Mouse (Mus musculus) CH12F3 (cell line): Measurements from ENCODE around the gene Bnip1.

Experiments used
- in situ Hi-C: fragments of 300-500 bp; cut with MboI; formaldehyde crosslinking; loops from 2 replicates; pipeline ENCODE4 v1.14.3; 2020; ENCODE audit warnings: low sequenced_read_pairs

Gene Bnip1

DNA sequence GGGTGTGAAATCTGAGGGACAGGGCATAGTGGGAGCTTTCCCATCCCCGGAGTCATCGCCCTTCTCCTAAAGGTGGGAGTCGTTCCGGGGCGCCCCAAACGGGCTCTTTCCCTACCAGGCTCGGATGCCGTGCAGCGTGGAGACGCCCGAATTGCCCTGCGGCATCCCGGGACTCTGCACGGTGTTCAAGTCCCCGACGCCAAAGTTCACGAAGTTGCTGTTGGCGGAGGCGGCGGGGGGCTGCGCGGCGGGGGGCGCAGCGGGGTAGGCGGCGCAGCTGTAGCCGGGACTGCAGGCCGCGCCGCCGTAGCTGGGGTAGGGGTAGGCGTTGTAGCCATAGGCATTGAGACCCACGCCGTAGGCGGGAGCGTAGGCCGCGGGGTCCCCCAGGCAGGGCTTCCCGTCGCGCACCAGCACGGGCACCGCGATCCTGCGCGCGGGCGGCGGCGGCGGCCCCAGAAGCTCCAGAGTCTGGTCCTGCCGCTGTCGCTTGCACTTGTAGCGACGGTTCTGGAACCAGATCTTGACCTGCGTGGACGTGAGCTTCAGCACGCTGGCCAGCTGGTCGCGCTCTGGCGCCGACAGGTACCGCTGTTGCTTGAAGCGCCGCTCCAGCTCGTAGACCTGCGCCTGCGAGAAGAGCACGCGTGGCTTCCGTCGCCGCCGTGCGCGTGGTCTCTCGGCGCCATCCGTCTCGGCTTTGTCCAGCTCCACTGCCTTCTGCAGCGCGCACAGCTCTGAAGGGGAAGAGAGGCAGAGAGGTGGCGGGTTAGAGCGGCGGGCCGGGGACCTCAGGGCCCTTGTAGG is 58.2 kb downstream of the Bnip1 start:
- in situ Hi-C loops: no loop called here

DNA sequence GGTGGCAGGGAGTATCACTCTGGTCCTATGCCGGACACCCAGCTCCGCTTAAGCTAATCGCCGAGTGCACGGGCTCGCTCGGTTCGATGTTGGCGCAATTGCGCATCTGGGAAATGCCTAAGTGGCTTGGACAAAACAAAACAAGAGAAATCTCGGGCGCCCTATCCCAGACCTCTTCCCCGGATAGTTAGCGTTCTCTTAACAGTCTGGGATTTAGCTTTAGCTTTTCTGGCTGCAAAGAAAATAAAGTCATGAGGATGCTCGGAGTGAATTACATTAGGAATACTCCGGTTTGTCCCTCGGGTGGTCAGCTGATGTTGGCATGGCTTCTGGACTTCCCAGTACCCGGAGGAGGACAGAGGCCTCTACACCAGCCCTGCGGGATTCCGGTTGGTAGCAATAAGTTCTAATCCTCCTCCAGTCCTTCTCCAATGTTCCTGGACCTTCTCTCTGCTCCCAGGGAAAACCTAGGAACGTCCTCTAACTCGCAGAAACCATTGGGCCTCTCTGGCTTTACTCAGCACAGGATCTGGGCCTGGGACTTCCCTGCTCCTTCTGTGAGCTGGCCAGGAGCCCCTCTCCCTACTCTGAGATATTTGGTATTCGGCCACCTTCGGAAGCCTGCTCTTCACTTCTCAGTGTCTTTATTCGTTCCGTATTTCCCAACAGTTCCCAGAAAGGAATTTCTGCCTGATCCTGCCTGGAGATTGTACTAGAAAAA is 59.0 kb downstream of the Bnip1 start:
- in situ Hi-C loops: no loop called here

DNA sequence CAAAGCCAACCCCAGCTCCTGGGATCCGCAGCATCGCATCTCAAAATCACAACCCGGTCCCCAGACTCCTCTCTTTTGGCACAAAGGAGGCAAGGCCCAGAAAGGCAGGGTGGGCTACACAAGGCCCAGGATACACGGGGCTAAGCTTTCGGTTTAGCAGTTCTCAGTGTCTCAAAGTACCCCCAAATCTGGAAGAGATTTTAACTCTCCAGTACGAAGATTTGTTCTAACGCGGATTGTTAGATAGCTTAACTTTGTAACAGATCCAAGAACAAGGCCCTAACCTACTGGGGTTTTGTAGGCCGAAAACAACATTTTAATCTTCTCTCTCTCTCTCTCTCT is 59.5 kb downstream of the Bnip1 start:
- in situ Hi-C loops: no loop called here

DNA sequence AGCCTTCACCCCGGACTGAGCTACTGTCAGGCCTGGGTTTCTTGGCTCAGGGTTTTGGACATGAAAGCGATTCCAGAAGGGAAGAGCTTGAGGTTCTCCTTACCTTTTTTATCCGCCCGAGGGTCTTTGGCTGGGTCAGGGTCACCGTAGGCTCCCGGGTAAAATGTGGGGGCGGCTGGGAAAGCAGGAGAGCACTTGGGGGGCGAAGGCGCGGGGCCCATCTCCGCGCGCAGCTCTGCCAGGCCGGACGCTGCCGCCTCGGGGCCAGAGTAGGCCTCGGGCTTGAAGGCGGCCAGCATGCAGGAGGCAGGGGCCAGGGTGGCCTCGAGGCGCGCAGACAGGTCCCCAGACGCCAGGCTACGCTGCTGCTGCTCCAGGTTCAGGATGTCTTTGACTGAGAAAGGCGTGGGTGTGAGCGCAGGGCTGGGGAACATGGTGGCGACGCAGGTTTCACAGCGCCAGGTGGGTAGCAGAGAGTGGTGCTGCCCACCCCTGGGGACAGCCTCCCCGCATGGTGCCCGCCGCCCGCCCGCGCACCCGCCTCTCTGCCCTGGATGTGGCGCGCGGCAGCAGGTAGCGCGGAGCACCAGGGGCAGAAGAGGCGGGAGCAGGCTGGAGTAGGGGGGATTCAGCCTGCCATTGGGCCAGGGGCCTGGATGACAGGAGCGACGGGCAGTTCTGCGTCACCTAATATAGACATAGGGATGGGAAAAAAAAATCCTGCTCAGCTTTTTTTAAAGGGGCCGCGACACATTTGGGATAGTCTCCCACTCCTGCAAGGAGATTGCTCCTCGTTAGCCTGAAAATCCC is 60.3 kb downstream of the Bnip1 start:
- in situ Hi-C loops: no loop called here

DNA sequence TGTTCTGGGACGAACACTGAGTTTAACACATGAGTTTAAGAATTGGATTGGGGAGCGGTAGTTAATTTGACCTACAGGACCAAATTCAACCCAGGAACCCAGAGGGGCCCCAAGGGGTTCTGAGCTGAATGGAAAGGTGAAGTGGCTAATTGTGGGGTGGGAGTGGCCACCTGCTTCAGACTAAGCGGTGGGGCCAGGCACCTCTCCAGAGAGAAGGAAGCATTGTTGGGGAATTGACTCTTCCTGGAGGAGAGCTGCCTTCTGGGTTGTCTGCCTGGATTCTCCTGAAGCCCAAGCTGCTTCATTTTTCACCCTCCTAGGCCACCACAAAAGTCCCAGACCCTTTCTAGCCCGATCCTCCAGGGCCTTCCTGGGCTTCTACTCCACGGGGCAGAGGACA is 61.1 kb downstream of the Bnip1 start:
- in situ Hi-C loops: no loop called here
